Mouse (Mus musculus): ENCODE data around the gene 2200002D01Rik. TPM values are rescaled to one million over a fixed set of nuclear protein-coding genes. Genes with fewer than 3 reads are reported as not detected.
"Not testable (repeated sequence)": the region's sequence is repeated elsewhere in the genome, so short reads cannot be mapped to it uniquely, and the experiment has no call there.

2200002D01Rik gene
- polyA plus RNA-seq, 1 experiment from 2014 or later = 3.1 TPM

- WGBS (ENCODE audit: insufficient replicate concordance) = 53% methylated on average over 3 of the region's 3 CpGs
Measured at GRCm38 (mm10) chr7:29251166-29251565, 2.9 kb upstream of the 2200002D01Rik start.

GRCm38 (mm10) chr7:29247706-29248105 lies 560 bp downstream of the 2200002D01Rik start:
- no peaks in the 10 kb centered on the region for H3K9me3 ChIP-seq (replicated peaks)
- H3K4me1 ChIP-seq (replicated peaks) = peaks cover 34% of the 10 kb centered on the region
- H3K27me3 ChIP-seq = no peaks in the 10 kb centered on the region
- H3K4me3 ChIP-seq (replicated peaks) = peak overlapping the region; percentile 40
- no peak overlapping the region for H3K27ac ChIP-seq
- H3K36me3 ChIP-seq = peaks cover 10% of the 10 kb centered on the region
- 22% methylated on average over 19 of the region's 19 CpGs for WGBS (ENCODE audit: insufficient replicate concordance)
- DNase-seq (peak; percentile 14), ATAC-seq (ENCODE audit: low read depth) (peak; percentile 35; the same call in 1 of the 2 replicates)
- peak overlapping the region; percentile 62 for H3K9ac ChIP-seq
- H3K4me2 ChIP-seq = peak overlapping the region; percentile 65

More at GRCm38 (mm10) chr7:29251166-29251565, 2.9 kb upstream of the 2200002D01Rik start:
- ATAC-seq (ENCODE audit: low read depth) = no peak
- Histone ChIP-seq H3K27me3 (no peaks in the 10 kb centered on the region), H3K4me3 (replicated peaks) (no peak overlapping the region), H3K36me3 (no peaks in the 10 kb centered on the region), H3K9me3 (replicated peaks) (no peaks in the 10 kb centered on the region), H3K4me2 (no peak overlapping the region), H3K9ac (no peak overlapping the region), H3K27ac (no peak overlapping the region), H3K4me1 (replicated peaks) (peaks cover 50% of the 10 kb centered on the region)
- DNase-seq = no peak

GRCm38 (mm10) chr7:29247314-29247700 lies 959 bp downstream of the 2200002D01Rik start:
- Histone ChIP-seq H3K9me3 (replicated peaks) (no peaks in the 10 kb centered on the region), H3K27me3 (no peaks in the 10 kb centered on the region), H3K9ac (peak overlapping the region; percentile 62; the same call in 1 of the 2 replicates), H3K4me3 (replicated peaks) (peak overlapping the region; percentile 40), H3K4me1 (replicated peaks) (peaks cover 34% of the 10 kb centered on the region), H3K4me2 (peak overlapping the region; percentile 65), H3K27ac (no peak overlapping the region), H3K36me3 (peaks cover 10% of the 10 kb centered on the region)
- WGBS (ENCODE audit: insufficient replicate concordance) = 17% methylated on average over 16 of the region's 16 CpGs
- DNase-seq = peak; percentile 67
- 0 out of 2 replicates have a peak, but pooled peaks have one; percentile 32 for ATAC-seq (ENCODE audit: low read depth)

GRCm38 (mm10) chr7:29246619-29247313 lies 1.5 kb downstream of the 2200002D01Rik start:
- DNase-seq (no peak), ATAC-seq (ENCODE audit: low read depth) (no peak)
- Histone ChIP-seq H3K4me3 (replicated peaks) (no peak overlapping the region), H3K27me3 (no peaks in the 10 kb centered on the region), H3K9ac (no peak overlapping the region), H3K4me2 (peak overlapping the region; percentile 65; the same call in 1 of the 2 replicates), H3K9me3 (replicated peaks) (no peaks in the 10 kb centered on the region), H3K27ac (no peak overlapping the region), H3K4me1 (replicated peaks) (peaks cover 33% of the 10 kb centered on the region), H3K36me3 (peaks cover 10% of the 10 kb centered on the region)
- WGBS (ENCODE audit: insufficient replicate concordance) = 77% methylated on average over 21 of the region's 21 CpGs

- H3K27ac ChIP-seq = no peak overlapping the region
- peaks cover 27% of the 10 kb centered on the region for H3K4me1 ChIP-seq (replicated peaks)
- no peak overlapping the region for H3K4me2 ChIP-seq
- no peak overlapping the region for H3K9ac ChIP-seq
- H3K9me3 ChIP-seq (replicated peaks) = no peaks in the 10 kb centered on the region
- DNase-seq (no peak), ATAC-seq (ENCODE audit: low read depth) (no peak)
- 82% methylated on average over 5 of the region's 5 CpGs for WGBS (ENCODE audit: insufficient replicate concordance)
- no peaks in the 10 kb centered on the region for H3K27me3 ChIP-seq
- no peak overlapping the region for H3K4me3 ChIP-seq (replicated peaks)
- H3K36me3 ChIP-seq = peaks cover 10% of the 10 kb centered on the region
Measured at GRCm38 (mm10) chr7:29246015-29246414, 2.3 kb downstream of the 2200002D01Rik start.

- WGBS (ENCODE audit: insufficient replicate concordance) = 63% methylated on average over 7 of the region's 7 CpGs
- H3K27me3 ChIP-seq = no peaks in the 10 kb centered on the region
- H3K4me2 ChIP-seq = no peak overlapping the region
- ATAC-seq (ENCODE audit: low read depth) (no peak), DNase-seq (no peak)
- no peak overlapping the region for H3K9ac ChIP-seq
- peaks cover 10% of the 10 kb centered on the region for H3K36me3 ChIP-seq
- no peak overlapping the region for H3K27ac ChIP-seq
- no peaks in the 10 kb centered on the region for H3K9me3 ChIP-seq (replicated peaks)
- H3K4me1 ChIP-seq (replicated peaks) = peaks cover 32% of the 10 kb centered on the region
- no peak overlapping the region for H3K4me3 ChIP-seq (replicated peaks)
Measured at GRCm38 (mm10) chr7:29244732-29245416, 3.4 kb downstream of the 2200002D01Rik start.

- Histone ChIP-seq H3K4me3 (replicated peaks) (peak within 1 kb of the TSS; percentile 68), H3K36me3 (no peaks in the 10 kb centered on the region), H3K4me2 (peak within 1 kb of the TSS; percentile 93), H3K9ac (peak within 1 kb of the TSS; percentile 77), H3K4me1 (replicated peaks) (peaks cover 30% of the 10 kb centered on the region), H3K27ac (peak within 1 kb of the TSS; percentile 85), H3K9me3 (replicated peaks) (no peaks in the 10 kb centered on the region), H3K27me3 (no peaks in the 10 kb centered on the region; the same call in 1 of the 2 replicates)
- DNase-seq = peak; percentile 99
- peak; percentile 95 for ATAC-seq (ENCODE audit: low read depth)
- under 1% methylated on average over 60 of the region's 60 CpGs for WGBS (ENCODE audit: insufficient replicate concordance)
Measured at GRCm38 (mm10) chr7:29238019-29238967, 10.0 kb downstream of the 2200002D01Rik start, which contains the start of gene Yif1b. Gene Yif1b, plus strand, starts transcription at chr7:29238329.

GRCm38 (mm10) chr7:29237596-29237995 lies 10.7 kb downstream of the 2200002D01Rik start:
- H3K27me3 ChIP-seq; DNase-seq; H3K9me3 ChIP-seq (replicated peaks); ATAC-seq (ENCODE audit: low read depth); H3K36me3 ChIP-seq: not testable (repeated sequence)
- peak overlapping the region; percentile 85 for H3K27ac ChIP-seq
- peaks cover 27% of the 10 kb centered on the region for H3K4me1 ChIP-seq (replicated peaks)
- 28% methylated on average over 6 of the region's 6 CpGs for WGBS (ENCODE audit: insufficient replicate concordance)
- peak overlapping the region; percentile 93 for H3K4me2 ChIP-seq
- H3K9ac ChIP-seq = peak overlapping the region; percentile 65
- H3K4me3 ChIP-seq (replicated peaks) = peak overlapping the region; percentile 50

- Histone ChIP-seq H3K27me3 (peaks cover 16% of the 10 kb centered on the region), H3K27ac (no peak overlapping the region), H3K4me3 (replicated peaks) (no peak overlapping the region), H3K9me3 (replicated peaks) (no peaks in the 10 kb centered on the region), H3K9ac (no peak overlapping the region), H3K4me2 (no peak overlapping the region), H3K36me3 (no peaks in the 10 kb centered on the region), H3K4me1 (replicated peaks) (peaks cover 32% of the 10 kb centered on the region)
- WGBS (ENCODE audit: insufficient replicate concordance) = 55% methylated on average over 4 of the region's 4 CpGs
- ATAC-seq (ENCODE audit: low read depth) (no peak), DNase-seq (no peak)
Measured at GRCm38 (mm10) chr7:29236593-29236992, 11.7 kb downstream of the 2200002D01Rik start.

GRCm38 (mm10) chr7:29234661-29235060 lies 13.6 kb downstream of the 2200002D01Rik start:
- no peak overlapping the region for H3K27ac ChIP-seq
- H3K4me1 ChIP-seq (replicated peaks) = peaks cover 25% of the 10 kb centered on the region
- H3K9me3 ChIP-seq (replicated peaks) = no peaks in the 10 kb centered on the region
- DNase-seq = no peak
- WGBS (ENCODE audit: insufficient replicate concordance) = 70% methylated on average over 5 of the region's 5 CpGs
- no peaks in the 10 kb centered on the region for H3K36me3 ChIP-seq
- no peak overlapping the region for H3K4me3 ChIP-seq (replicated peaks)
- no peak overlapping the region for H3K4me2 ChIP-seq
- no peak for ATAC-seq (ENCODE audit: low read depth)
- peaks cover 33% of the 10 kb centered on the region for H3K27me3 ChIP-seq
- no peak overlapping the region for H3K9ac ChIP-seq
